Mouse (Mus musculus) activated CD4-positive, CD25-positive, alpha-beta regulatory T cell, adult 4 months (primary cell): ENCODE results near the gene Il1b. TPM values are rescaled to one million over a fixed set of nuclear protein-coding genes. Genes with fewer than 3 reads are reported as not detected.

Experiments
- ATAC-seq: one replicate; pipeline ENCODE4 v1.8.0; 2017
- polyA plus RNA-seq, 2 experiments: library from polyadenylated mRNA; unstranded; fragments of 100-300 nt; shearing (Covaris generic); gene quantifications; one replicate each; pipeline ENCODE4 v1.2.1; 2017

Il1b gene
- not detected for polyA plus RNA-seq

DNA sequence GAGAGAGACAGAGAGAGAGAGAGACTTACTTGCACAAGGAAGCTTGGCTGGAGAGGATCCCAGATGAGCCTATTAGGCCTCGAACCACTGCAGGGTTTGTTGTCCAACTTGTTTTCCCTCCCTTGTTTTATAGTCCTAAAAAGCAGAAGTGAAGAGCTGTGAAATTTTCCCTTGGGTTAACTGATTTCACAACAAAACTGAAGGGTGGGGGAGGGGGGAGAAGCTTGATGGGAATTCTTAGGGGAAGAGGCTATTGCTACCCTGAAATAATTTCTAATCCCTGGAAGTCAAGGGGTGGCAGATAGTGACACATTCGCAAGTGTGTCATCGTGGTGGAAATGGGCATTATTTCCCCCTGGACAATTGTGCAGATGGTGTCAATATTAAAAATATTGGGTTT lies at the start of gene Il1b:
Il1b (minus strand) TSS at position 101 of the 400 bp plus-strand sequence.
- ATAC-seq = no peak

DNA sequence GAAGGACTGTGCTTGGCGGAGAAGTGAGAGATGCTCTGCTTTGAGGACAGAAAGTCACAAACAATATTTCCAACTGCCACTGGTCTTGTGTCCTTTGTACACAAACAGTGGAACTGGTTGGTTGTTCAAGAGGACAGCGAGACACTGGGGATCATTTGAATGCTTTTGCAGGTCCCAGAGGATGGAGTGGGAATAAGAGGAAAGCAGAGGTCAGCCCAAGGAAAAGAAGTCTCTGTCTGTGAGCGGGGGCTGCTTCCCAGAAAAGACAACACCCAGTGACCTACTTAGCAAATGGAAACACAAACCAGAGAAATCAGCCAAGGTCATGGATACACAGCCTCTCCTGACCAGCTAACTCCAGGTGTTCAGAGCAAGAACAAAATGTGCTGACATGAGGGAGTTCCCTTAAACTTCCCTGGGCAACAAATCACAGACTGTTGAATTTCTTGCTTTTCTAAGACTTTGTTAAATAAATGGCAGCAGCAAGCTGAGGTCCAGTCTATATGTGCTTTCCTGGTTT lies 48.5 kb upstream of the Il1b start:
- no peak for ATAC-seq

DNA sequence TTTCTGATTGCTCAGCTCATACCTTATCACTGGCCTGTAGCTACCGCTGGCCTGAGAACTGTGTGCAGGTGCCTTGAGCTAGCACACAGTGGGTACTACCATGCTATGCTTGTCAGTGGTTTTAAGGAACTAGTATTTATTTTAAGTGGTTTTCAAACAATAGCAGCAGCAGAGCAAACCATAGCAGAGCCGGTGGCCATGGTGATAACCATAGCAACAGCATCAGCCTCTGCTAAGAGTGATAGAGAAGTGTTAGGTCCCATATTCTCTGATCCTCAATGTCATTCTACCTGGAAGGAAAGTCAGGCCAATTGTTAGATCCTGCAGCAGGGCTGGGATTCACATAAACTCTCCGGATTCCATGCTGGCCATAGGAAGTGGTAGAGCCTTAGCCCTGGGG lies 43.7 kb upstream of the Il1b start:
- ATAC-seq = no peak

DNA sequence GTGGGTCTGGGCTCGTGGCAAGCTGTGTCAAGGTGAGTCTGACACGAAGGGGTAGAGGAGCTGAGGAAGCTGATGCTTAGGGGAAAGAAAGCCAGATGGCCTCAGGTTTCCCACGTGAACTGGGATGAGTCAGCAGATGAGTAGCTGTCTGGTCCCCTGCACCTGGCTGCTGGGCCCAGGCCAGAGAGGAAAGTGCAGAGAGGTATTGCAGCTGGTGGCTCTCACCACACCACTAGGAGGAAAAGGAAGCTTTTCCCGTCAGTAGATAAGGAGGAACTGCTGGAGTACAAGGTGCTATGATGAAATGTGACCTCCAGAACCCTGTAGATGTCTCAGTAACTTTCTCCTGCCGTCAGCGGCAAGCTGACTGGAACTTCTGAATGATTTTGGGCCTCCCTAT lies 42.5 kb upstream of the Il1b start:
- ATAC-seq = no peak

DNA sequence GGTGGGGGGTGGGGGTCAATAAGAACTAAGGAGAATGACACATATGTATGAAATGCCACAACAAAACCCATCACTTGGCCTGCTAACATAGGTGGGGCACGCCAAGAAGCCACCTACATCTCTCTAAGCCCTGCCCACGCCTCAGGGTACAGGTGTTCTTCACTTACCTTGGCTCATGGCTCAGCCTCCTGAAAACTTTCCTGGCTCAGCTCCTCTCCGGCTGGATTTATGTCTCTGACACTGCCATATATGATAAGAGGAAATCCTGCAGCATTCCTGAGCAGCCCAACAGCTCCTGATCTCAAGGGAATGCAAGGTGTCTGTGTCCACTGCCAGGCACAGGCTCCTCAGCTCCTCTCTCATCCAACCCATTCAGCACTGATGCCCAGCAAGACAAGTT lies 40.7 kb upstream of the Il1b start:
- ATAC-seq = no peak

DNA sequence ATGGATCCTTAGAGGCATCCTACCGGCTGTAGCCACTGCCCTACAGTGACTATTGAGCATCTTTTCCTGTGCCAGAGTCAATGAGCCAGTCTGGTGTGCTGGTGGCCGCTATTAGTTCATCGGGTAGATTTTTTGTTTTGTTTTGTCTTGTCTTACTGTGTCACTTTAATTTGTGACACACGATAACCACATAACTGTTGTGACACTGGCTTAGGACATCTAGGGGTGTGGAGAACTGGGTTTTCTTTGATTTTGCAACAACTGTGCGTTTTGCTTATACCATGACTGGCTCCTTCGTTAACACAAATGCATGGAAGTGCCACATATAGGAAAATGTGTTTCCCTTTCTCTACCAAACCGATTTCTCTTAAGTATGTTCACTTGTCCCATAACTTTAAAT lies 39.4 kb upstream of the Il1b start:
- no peak for ATAC-seq

DNA sequence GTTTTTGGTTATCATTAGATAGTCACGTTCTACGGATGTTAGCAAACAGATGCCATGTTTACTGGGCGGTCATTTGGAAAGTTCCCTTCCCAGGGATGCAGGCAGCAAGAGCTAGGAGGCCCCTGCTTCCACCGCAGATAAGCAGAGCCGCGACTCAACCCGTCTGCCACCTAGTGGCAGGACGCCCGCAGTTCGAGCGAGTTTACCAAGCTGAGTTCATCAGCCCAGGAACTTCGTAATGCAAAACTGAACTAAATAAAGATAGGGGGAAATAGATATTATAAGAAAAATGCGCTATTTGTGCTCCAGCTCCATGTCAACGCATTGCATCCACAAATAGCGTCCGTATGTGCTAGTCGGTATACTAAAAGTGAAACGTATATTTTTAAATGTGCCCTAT lies 37.5 kb upstream of the Il1b start:
- no peak for ATAC-seq

DNA sequence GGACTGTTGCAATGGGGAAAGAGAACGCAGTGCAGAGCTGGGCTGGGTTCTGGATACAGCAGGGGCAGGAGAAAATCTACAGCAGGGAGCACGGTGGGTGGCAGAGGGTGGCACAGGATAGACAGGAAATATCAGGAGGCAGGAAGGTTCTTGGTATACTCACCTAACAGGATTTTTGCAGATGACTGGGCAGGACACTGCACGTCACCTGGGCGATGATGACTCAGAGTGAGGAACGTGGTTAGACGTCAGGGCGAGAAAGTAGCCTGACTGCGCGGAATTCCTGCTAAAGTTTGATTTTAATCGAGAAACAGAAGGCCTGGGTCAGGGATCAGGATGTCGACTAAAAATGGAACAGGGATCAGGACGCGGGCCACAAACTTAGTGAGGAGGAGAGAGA lies 36.7 kb upstream of the Il1b start:
- no peak for ATAC-seq

DNA sequence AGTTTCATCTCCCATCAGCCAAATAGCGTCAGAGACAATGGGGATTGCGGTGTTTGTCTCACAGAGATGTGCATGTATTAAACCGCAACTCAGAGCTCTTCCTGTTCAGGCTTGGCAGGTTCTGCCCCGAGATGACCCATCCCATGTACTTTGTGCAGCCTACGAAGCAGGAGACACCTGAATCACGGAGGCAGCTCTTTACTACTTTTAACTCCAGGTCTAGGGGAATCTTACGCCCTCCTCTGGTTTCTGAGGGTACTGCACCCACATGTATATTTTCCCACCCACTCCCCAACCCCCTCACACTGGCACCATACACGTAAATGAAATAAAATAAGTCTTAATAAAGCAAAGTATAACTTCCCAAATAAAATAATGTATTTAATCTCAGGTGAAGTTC lies 35.6 kb upstream of the Il1b start:
- ATAC-seq = no peak

DNA sequence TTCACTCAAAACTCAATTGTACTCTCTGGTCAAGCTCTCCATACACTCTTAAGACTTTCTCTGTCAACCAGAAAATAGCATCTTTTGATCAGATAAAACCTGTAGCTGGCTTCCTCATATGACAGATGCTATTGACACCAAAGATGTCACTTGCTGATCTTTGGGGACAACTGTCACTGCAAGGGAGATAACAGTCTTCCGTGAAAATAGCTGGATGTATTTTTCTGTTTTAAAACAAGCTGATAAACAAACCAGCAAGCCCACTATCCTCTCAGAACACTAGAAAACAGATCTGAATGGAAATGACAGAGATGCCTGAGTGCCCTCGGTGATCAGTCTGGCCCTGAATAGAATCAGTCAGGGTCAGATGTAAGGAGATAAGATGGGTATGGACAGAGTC lies 32.8 kb upstream of the Il1b start:
- no peak for ATAC-seq

DNA sequence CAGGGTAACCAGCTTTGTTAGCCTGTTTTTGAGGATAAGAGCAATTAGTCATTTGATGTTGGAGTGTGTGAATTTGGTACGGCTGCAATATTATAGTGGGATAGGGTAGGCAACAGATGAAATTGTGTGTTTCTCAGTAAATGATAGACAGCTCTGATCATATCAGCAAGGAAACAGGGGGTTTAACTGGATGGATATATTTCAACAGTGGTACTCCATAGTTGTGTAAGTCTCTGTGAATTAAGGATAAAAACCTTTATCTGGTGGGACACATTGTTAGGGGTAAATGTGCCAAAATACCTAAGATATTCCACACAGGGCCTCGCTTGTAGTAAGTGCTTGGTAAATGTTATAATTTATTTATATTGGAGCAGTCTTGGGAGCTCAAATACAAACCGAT lies 31.4 kb upstream of the Il1b start:
- no peak for ATAC-seq

DNA sequence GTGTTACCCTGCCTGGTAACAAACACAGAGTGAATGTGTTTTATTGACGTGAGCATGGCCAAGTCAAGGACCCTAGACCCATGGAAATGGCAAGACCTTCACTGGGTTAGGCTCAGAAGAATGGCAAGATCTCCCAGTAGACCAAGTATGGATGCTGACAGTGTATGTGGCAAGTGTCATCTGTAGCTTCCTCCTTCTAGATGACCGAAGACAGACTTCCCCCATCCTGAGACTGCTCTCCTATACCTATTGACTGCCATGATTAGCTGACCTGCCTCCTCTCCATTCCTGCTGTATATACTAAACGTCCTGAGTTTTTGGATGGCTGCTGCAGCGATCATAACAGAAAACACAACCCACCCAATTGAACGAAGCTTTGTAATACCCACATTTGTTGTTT lies 30.9 kb upstream of the Il1b start:
- no peak for ATAC-seq

DNA sequence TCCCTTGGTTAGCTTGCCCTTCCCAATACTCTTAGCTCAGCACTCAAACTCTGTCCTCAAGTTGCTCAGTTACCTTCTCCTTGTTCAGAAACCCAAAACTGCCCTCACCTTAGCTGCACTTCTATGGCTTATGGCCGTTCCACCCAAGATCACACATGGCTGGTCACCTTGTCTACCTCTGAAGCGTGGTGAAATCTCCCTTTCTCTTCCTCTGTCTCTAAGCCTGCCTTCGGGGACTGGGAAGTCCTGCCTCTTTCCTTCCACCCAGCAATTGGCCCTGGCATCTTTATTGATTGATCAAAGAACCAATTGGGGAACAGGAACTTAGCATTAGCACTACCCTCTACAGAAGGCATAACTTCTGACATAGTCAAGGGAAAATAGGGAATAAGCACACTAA lies 27.2 kb upstream of the Il1b start:
- ATAC-seq = no peak

DNA sequence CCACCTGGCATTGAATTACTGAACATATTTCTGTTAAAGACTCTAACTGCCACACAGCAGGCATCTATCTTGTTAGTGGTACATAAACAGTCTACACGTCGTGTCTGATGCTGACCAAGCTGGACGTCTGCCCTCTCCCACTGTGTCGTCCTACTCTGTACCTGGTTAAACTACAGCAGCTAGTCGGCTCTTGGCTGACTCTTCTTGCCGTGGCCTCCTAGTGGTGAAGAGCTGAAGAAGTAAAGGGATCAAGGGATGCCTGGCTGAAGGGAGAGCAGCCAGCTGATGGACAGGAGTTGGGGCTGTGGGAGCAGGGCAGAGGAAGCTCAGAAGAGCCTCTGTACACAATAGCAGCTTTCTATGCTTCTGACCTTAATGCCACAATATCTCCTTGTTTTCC lies 22.6 kb upstream of the Il1b start:
- no peak for ATAC-seq

DNA sequence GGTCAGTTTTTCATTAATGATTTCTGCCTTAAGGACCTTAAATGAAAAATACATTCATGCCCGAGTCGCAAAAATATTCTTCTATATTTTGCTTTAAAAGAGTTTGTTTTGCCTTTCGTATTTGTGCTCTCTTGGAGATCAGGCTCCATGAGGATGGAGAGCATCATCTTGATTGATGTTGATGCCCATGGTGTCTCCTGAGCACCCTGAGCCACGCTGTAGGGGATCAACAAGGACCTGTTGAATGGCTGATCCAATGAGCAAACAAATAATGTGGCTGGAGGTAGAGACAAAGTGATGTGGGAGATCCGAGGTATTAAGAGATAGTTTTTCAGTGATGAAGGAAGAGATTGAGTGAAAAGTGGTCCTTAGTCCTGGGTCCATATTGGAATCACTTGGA lies 19.2 kb upstream of the Il1b start:
- no peak for ATAC-seq

DNA sequence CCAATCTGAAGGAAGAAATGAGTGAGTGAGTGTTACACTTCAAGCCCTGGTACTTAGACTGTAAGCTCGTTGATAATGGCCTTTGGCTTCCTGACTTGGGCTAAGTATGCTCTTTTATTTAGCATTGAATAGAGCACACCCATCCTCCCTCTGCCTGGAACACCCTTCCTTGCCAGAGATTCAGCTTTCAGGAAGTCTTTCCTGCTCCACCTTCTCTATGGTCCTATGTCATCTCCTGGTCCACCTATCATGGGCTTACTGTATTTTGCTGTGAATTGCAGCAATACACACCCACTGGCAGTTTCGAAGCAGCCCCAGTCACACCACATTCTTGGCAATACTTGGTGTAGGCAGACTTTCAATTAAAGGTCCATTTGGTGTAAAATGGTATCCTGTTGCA lies 18.4 kb upstream of the Il1b start:
- ATAC-seq = no peak

DNA sequence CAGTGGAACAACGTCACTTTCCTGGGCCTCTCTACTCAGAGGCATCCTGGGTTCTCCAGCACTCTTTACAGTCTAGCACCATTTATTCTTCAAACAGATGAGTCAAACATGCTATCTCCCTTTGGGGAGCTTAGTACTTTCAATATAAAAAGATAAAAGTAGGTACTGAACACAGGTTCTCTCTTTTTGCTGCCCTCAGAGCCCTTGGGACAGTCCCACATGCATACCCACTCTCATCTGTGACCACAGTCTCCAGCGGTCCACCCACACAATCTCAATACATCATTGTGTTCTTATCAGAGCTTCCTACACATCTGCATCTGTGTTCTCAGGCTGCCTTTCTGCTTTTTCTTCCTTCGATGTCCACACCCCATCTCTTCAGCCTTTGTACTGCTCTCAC lies 14.4 kb upstream of the Il1b start:
- peak; percentile 96 for ATAC-seq

DNA sequence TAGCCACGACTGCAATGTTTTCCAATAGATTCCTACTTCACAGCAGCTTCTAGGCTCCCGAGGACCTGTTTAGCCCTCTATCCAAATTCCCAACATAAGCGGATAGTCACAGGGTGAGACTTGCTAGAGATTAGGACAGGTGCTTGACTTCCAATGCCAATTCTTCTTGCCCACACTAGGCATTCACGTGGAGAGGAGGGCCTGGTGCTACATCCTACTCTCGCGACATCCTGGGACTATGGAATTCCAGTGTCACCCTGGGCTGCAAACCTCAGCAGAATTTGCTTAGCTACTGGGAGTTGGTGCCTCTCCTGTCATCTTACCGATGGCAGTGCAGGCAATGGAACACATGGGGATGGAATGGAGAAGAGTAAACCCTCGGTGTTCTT lies 13.3 kb upstream of the Il1b start:
- ATAC-seq = no peak

DNA sequence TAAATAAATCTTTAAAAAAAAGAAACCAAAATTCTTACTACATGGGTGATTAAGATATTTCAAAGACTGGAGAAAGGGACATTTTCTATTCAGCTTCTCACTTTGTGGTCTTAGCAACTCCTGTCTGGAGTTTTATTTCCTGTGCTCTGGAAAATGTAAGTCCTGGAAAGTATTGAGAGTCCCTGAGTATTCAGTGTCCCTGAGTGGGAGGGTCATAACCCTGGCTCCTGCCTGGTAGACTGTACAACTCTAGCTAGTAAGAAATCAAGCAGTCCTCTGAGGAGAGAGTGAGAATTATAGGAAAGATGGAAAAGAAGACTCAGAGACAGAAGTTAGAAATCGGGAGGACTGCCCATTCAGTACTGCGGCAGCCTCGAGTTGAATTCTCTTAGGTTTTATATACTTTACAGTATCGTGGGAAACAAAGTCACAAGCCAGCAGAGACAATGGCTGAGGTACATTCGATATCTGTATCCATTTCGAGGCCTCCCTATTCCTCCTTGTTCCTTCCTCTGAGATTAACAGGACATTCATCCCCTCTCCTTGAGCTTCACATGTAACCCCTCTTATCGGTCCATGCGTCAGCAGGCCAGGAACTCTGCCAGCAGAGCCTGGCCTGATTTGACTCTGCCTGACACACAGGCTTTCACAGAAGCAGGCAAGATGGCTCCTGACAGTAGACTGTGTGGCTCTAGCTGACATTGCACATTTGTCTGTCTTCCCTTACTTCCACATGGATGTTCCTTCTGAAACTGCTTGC lies 12.8 kb upstream of the Il1b start:
- no peak for ATAC-seq

DNA sequence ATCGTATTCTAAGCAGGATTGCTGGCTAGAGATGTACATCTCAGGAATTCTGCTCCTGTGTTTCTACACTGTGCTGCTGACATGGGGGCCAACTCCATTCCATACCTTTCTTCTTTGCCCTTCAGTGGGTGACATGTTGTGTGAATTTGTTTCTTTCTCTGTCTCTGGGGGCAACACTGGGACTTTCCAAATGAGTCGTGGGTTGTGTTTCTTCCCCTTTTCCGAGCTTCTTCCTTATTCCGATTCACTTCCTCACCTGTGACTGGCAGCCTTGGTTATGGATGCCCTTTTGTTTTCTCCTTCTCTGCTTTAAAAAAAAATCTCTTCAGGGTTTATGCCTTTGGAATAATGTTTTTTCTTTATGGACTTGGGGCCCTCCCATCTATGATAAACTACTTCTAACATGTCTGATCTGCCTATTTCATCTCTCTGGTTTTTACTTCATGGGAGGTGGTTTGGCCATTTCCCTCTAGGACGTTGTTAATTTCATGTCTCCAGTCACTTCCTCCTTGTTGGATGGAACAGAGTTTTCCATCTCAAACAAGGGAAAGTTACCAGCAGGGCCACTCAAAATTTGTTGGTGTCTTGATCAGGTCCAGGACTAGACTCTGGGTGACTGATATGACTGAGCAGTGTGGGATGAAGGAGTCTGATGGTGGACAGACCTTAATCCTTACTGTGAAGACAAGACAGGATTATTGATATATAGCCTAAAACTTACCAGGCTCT lies 10.0 kb upstream of the Il1b start:
- no peak for ATAC-seq

DNA sequence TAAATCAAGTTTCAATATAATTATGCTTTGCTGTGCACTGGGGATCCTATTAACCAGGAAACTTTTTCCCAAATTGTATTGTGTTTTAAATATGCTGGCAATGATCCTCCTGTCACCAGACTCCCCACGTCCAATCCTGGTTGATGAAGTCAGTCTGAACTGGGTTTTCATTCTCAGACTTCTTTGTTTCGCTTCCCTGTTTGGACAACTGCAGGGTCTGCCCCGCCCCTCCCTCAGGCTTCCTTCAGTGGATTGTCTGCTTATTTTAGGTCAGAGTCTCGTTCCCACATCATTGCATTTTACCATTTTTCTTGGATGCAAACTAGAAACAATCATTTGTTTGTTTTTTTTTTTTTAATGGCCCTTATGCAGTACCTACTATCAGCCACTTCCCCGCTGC lies 9.3 kb upstream of the Il1b start:
- ATAC-seq = no peak

DNA sequence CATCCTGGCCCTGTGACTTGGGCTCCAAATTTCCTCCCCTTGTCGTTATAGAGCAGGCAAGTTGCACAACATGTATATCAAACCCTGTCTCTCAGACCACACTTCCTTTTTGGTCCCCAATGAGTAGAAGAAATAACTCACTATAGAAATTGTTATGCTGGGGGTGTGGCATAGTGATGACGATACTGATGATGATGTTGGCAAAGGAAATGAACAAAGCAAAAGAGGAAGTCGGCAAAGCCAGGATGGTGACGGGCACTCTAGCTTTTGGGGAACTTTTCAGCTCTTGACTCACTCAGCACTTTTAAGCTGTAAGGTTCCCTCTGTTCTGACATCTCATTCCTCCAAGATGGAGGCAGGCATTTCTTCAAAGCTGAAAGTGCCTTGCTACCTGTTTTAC lies 2.4 kb upstream of the Il1b start:
- no peak for ATAC-seq

DNA sequence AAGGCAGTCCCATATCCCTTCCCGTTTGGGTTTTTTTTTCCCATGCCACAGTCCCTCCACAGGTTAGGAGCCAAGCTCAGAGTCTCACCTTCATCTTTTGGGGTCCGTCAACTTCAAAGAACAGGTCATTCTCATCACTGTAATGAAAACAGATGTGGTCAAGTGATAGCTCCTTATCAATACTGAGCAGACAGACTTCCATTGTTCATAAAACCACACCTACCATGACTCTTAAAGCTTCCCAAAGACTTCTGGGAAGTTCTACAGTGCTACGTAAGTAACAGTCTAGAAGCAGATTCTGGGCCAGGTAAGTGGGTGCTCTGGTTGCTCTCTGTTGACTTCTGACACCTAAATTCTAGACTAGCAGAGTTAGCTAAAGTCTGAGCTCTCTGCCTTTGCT lies 1.3 kb downstream of the Il1b start:
- ATAC-seq = no peak

DNA sequence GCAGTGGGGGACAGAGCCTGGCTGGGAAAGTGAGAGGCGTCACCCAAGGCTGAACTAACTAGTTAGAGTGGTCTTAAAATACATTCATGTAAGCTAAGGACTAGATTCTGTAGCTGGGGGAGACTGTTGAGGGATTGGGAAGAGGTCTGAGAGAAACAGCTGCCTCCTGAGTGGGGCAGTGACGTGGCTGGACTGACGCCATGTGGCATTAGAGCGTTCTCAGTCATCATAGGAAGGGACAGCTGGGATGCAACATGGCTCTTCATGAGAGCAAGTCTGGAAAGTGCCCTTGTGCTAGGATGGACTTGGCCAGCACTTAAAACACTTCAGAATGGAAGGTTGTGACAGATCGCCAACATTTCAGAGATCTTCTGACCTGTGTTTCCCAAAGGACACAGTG lies 2.1 kb downstream of the Il1b start:
- ATAC-seq = no peak

DNA sequence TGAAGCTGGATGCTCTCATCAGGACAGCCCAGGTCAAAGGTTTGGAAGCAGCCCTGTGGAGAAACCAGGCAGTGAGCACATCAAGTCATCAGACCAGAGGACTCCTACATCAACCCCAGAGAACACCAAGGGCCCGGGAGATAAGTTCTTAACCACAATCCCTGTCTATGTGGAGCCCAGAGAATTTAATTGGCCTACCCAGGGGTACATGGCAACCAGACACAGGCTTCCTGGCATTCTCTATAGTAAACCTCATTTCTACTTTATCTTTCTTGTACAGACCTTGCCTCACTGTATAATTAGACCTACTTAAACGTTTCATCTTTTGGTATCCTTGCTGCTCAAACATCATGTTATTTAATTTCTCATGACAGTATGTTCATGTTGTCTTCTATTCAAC lies 2.8 kb downstream of the Il1b start:
- no peak for ATAC-seq
